Mouse (Mus musculus) liver, embryonic 14.5 days (tissue): ENCODE results near the gene Rho.

Experiments
- CTCF ChIP-seq: IDR thresholded peaks from 2 replicates; pipeline ENCODE4 v1.5.1; 2016; ENCODE audit warnings: antibody characterized with exemption, low read depth, control low read depth
- EP300 ChIP-seq: IDR thresholded peaks from 2 replicates; pipeline ENCODE4 v1.6.1; 2016; ENCODE audit warnings: antibody characterized with exemption, low read depth

DNA sequence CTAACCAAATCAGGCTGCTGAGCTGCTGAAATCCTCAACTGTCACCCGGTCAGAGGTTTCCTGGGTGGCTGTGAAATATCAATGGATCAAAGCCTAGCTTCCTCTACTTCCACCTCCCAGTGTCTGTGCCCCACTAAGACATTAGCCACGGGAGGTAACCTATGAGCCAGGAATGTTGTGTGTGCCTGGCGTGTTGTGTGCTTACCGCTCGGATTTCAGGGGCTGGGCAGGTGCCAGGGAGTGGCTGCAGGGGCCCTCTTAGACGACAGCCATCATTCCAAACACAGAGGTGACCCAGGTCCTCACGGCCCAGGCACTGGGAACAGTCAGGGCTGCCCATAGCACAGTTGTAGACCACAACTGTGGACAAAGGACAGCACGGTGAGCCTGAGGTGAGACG, 37.6 kb downstream of the Rho start:
- TF ChIP-seq EP300 (no peak), CTCF (no peak)
